Mouse (Mus musculus) lung, postnatal 14 days (tissue): ENCODE measurements around the gene Rftn1.

Experiments used
- DNase-seq: peaks from one replicate; pipeline ENCODE4 v3.0.0; 2021

Gene Rftn1

GRCm38 (mm10) chr17:50199075-50199850 lies 8.8 kb upstream of the Rftn1 start:
- no peak for DNase-seq

DNA sequence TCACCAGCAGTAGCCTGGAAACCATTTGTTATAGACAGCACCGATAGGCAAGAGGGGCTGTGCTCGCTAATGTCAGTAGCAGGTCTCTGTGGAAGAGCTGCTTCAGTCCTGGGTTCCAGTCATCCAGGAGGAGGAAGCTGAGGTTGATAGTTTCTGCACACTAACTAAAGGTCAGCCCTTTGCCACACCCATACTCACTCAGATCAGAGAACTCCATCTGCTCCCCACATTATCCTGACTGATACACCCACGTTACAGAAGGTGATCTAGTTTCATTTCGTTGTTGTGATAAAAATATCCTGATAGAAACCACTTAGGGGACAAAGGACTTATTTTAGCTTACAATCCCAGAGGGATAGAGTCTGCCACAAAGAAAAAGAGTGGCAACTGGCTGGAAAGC lies 7.1 kb upstream of the Rftn1 start:
- no peak for DNase-seq

GRCm38 (mm10) chr17:50196005-50196672 lies 5.7 kb upstream of the Rftn1 start:
- DNase-seq, result no peak

DNA sequence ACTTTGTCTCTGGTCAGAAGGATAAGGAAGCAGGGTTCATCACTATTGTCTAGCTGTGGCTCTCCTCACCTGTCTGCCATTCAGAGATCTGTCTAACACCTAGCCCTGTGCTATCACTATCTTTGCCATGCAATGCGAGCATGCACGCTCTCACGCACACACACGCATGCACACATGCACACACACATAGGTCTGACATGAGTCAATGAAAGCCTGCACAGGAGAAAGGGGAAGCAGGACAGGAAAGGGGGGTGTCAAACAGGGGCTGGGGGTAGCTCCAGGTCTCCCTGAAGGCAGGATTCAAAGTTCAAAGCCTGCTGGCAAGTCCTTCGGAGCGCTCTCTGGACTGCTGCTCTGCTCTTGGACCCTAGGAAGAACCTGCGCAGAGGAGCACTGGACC lies 4.9 kb upstream of the Rftn1 start:
- DNase-seq, result no peak

DNA sequence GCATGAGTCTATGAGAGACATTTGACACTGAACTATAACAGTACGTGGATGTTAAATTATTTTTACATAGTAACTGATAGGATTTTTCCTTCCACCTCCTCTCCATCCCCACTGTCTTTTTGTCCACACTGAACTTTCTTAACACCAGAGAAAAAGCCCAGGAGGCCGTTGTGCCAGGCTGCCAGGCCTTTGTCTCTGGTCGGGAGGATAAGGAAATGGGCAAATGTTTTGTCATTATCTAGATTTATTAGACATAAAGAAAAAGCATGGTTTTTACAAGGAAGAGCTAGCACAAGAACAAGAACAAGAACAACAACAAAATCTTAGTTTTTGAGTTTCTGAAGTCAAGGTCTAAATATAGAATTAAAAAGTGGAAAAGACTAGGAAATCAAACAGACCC lies 4.1 kb upstream of the Rftn1 start:
- DNase-seq, result no peak

DNA sequence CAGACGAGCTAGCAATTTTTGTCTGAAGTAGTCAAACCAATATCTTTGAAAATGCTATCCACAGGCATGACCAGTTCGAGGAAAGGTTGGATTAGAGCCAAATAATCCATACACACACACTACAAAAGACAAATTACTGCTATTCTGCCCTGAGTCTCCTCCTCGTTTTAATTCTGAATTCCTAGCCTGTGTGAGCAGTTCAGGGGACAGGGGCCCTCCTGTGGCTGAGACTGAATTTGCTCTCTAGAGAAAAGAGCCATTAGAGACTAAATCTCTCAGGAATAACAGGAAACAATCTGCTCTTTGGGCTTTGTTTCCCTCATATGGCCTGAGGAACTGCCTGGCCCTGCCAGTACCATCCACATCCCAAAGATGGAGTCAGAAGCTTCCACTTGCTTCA lies 3.2 kb upstream of the Rftn1 start:
- DNase-seq, result no peak

DNA sequence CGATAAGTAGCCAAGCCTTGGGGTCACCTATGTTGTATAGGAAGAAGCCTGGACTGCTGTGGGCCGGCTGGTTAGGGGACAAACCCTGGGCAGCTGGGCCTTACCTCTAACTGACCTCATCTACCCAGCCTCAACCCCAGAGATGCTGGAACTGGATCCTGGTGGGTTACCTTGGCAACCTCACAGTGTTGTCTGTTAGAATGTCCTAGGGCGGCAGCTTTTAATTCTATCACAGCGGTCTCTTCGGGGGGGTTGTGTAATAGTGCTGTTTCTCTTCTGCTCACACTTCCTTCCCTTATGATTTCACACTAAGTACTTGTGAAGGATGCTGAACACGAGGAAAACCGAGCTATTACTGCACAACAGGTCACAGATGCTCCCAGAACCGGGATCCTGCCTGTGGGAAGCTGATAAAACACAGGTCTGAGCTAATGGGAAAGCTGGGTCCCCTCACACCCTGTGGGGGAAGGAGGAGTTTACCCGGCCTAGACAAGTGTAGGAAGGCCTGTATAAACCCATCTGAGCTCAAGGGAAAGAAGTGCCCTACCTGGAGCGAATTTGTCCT lies 2.0 kb upstream of the Rftn1 start:
- no peak for DNase-seq

DNA sequence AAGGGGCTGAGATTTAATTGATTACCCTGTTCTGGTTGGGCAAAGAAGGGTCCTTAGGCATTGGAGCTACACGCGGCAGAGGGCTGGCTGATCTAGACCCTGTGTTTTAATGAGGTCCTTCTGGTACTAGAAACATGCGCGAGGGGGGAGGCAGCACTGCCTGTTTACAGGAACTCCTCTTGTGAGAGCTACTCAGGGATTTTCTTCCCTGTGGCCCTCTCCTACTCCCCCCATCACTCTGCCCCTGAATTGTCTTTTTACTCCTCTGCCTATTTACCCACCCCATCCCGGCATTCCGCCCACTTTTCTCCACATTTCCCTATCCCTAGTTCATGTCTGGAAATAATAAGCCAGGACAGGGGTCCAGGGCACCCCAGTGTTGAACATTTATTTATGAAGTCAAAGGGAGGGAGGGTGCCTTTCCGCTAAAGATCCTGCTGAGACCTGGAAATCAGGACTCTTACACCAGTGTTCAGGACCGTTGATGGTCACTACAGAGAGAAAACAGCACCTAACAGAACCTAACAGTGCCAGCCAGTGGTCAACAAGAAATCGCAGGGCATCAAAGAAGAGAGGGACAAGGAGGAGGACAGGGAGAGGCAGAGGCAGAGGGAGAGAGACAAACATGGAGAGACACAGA lies 964 bp upstream of the Rftn1 start:
- no peak for DNase-seq

DNA sequence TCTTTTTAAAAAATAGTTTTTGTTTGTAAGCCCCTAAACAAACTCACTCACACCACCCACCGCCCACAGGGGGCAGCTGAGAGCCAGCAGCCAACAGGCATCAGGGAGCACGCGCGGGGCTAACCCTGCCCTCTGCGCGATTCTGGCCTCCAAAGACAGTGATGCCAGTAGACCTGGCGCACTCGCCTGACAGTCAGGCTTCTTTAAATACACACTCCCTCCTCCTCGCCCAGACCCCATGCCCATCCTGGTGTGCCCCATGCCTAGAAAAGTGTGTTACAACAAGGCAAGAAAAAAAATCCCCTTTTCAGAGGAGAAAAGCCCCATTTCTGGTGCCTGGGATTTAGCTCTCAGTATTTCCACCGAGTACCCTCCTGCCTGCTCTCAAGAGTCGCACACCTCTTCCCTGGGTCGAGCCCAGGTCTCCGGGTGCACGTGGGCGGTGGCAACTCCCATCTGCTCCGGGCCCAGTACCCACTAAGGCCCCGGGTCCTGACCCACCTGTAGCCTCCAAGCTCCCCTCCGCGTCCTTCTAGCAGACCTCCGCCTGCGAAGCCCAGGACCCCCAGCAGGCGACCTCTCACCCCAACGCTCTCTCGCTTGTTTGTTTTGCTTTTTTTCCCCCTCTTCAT lies 977 bp downstream of the Rftn1 start:
- DNase-seq, result peak; percentile 73

- no peak for DNase-seq
Measured at GRCm38 (mm10) chr17:50188662-50189345, 1.7 kb downstream of the Rftn1 start.

GRCm38 (mm10) chr17:50185616-50186015 lies 4.9 kb downstream of the Rftn1 start:
- no peak for DNase-seq

DNA sequence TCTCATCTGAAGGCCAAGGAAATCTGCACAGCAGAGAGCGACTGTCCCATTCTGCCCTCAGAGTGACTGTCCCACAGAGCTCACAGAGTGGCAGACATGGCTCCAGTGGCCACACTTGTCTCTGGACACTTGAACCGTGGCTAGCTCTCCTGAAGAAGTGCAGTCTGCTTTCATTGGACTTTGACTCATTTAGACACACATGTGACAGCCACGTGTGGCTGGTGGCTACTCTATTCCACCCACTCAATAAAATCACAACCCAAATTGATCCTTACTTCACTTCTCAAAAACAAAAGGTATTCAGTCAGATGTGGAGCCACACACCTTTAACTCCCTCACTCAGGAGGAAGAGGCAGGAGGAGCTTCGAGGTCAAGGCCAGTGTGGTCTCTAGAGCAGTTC lies 5.4 kb downstream of the Rftn1 start:
- DNase-seq, result no peak

- no peak for DNase-seq
Measured at GRCm38 (mm10) chr17:50184217-50185038, 6.0 kb downstream of the Rftn1 start.

DNA sequence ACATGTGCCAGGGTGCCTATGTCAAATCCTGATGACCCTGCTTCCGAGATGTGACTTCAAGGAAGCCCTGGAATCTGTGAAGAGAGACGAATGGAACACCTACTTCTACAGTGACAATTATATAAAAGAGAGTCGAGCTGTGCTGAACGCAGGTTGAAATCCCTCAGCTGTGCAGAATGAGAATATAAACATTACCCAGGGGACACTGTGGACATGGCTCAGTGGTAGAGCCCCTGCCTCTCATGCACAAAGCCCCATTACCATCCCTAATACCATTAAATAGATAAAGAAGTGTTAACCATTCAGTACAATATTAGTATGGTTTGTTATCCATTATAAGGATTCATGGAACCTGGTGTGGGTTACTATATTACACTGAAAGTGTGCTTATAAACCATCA lies 7.2 kb downstream of the Rftn1 start:
- no peak for DNase-seq

GRCm38 (mm10) chr17:50182542-50182951 lies 7.9 kb downstream of the Rftn1 start:
- DNase-seq, result no peak

- no peak for DNase-seq
Measured at GRCm38 (mm10) chr17:50180899-50181570, 9.4 kb downstream of the Rftn1 start.

GRCm38 (mm10) chr17:50173776-50174175 lies 16.7 kb downstream of the Rftn1 start:
- no peak for DNase-seq

DNA sequence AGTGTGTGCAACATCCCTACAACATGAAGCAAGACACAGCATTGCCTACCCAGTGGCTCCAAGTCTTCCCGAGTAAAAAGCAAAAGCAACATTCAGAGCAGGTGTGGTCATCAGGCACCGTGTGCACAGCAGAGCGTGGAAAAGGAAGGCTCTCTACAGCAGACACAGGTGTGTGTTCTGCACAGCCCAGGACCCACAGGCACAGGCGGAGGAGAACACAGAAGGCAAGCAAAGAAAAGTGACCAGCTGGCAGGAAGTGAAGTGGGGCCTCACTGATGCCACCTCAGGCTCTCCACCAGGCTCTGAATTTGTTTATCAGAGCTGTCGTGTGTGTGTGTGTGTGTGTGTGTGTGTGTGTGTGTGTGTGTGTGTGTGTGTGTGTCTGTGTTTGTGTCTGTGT lies 17.1 kb downstream of the Rftn1 start:
- no peak for DNase-seq

DNA sequence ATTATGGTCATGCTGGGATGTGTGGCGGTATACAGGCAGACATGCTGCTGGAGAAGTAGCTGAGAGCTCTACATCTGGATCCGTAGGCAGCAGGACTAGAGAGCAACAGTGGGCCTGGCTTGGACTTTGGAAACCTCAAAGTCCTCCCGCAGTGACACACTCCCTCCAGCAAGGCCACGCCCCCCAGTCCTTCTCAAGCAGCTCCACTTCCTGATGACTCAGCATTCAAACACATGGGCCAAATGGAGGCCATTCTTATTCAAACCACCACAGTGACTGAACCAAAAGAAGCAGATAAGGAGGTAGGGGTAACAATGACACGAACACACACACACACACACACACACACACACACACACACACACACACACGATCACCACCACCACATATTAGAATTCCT lies 17.7 kb downstream of the Rftn1 start:
- DNase-seq, result no peak

DNA sequence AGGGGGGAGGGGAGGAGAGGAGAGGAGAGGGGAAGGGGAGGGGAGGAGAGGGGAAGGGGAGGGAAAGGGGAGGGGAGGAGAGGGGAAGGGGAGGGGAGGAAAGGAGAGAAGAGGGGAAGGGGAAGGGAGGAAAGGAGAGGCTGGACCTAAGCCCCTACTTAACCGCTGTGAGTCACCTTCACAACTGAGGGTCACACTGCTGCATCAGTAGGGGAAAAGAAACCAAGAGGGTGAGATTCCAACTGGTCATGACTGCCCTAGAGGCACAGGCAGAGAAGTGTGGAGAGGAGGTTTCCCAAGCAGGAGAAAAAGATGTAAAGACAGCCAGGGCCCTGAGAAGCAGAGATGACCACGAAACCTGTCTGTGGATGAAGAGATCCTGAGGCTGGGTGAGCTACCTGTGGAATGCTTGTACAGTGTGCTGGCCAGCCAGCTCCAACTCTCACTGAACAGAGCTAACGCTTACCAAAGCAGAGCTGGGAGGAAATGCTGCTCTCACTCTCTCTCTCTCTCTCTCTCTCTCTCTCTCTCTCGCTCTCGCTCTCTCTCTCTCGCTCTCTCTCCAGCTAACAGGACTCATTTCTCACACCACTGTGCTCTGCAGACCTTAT lies 19.4 kb downstream of the Rftn1 start:
- DNase-seq, result no peak

DNA sequence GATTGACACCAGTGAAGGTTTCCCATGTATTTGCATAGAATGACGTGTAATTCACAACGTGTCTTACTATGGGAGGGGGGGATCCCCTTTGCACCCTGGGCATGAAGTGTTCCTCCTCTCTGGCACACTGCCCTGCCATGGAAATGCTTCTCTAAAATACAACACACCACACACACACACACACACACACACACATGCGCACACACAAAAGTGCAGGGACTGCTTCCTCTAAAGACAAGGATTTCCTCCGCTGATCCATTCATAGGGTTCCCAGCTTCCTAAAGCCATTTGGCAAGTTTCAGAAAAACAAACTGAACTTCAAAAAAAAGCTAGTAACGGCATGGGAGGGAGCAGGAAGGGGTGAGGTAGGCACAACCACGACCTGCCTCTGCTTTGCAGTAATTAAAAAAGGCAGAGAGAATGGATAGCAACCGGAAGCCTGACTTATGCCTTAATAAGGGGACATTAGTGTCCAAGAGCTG lies 20.5 kb downstream of the Rftn1 start:
- peak; percentile 73 for DNase-seq
